Mouse (Mus musculus): ENCODE measurements at regions not wholly inside any gene's neighbourhood (a gene's known extent, or its start where the extent isn't known, plus 50 kb on each side); places are given as distances from the start of the nearest gene placed in this dataset.

- Histone ChIP-seq H3K36me3 (ENCODE audit: insufficient read depth, low read length) (no peaks in the 10 kb centered on the region), H3K27ac (ENCODE audit: low read length) (no peak overlapping the region), H3K4me2 (replicated peaks; ENCODE audit: low read depth, low read length) (no peak overlapping the region), H3K27me3 (ENCODE audit: insufficient read depth, low read length) (no peaks in the 10 kb centered on the region), H3K9me3 (ENCODE audit: low read length) (no peaks in the 10 kb centered on the region), H3K4me3 (ENCODE audit: low read length) (no peak overlapping the region), H3K9ac (replicated peaks; ENCODE audit: low read length) (no peak overlapping the region), H3K4me1 (ENCODE audit: insufficient read depth, low read length) (no peaks in the 10 kb centered on the region)
- 65% methylated on average over 10 of the region's 10 CpGs for WGBS
- no peak for ATAC-seq (ENCODE audit: low FRiP score, low TSS enrichment)
These were observed 202.7 kb upstream of the Prkcq start for GRCm38 (mm10) chr2:10969111-10969689.

- Histone ChIP-seq H3K4me2 (replicated peaks; ENCODE audit: low read depth, low read length) (no peak overlapping the region), H3K27me3 (ENCODE audit: insufficient read depth, low read length) (no peaks in the 10 kb centered on the region), H3K9me3 (ENCODE audit: low read length) (no peaks in the 10 kb centered on the region), H3K27ac (ENCODE audit: low read length) (no peak overlapping the region), H3K9ac (replicated peaks; ENCODE audit: low read length) (no peak overlapping the region), H3K36me3 (ENCODE audit: insufficient read depth, low read length) (no peaks in the 10 kb centered on the region), H3K4me3 (ENCODE audit: low read length) (no peak overlapping the region), H3K4me1 (ENCODE audit: insufficient read depth, low read length) (no peaks in the 10 kb centered on the region)
- no peak for ATAC-seq (ENCODE audit: low FRiP score, low TSS enrichment)
- WGBS = 65% methylated on average over 3 of the region's 3 CpGs
These were observed 199.9 kb upstream of the Prkcq start for GRCm38 (mm10) chr2:10972051-10972450.

- Histone ChIP-seq H3K4me3 (ENCODE audit: low read length) (no peak overlapping the region), H3K27ac (ENCODE audit: low read length) (no peak overlapping the region), H3K36me3 (ENCODE audit: insufficient read depth, low read length) (no peaks in the 10 kb centered on the region), H3K4me1 (ENCODE audit: insufficient read depth, low read length) (no peaks in the 10 kb centered on the region), H3K27me3 (ENCODE audit: insufficient read depth, low read length) (no peaks in the 10 kb centered on the region), H3K9ac (replicated peaks; ENCODE audit: low read length) (no peak overlapping the region), H3K9me3 (ENCODE audit: low read length) (no peaks in the 10 kb centered on the region), H3K4me2 (replicated peaks; ENCODE audit: low read depth, low read length) (no peak overlapping the region)
- ATAC-seq (ENCODE audit: low FRiP score, low TSS enrichment) = no peak
- WGBS = 67% methylated on average over 5 of the region's 5 CpGs
These were observed 193.1 kb upstream of the Prkcq start for GRCm38 (mm10) chr2:10978772-10979171.

- Histone ChIP-seq H3K36me3 (ENCODE audit: insufficient read depth, low read length) (no peaks in the 10 kb centered on the region), H3K4me2 (replicated peaks; ENCODE audit: low read depth, low read length) (no peak overlapping the region), H3K27me3 (ENCODE audit: insufficient read depth, low read length) (no peaks in the 10 kb centered on the region), H3K4me1 (ENCODE audit: insufficient read depth, low read length) (no peaks in the 10 kb centered on the region), H3K27ac (ENCODE audit: low read length) (no peak overlapping the region), H3K9me3 (ENCODE audit: low read length) (no peaks in the 10 kb centered on the region), H3K9ac (replicated peaks; ENCODE audit: low read length) (no peak overlapping the region), H3K4me3 (ENCODE audit: low read length) (no peak overlapping the region)
- 49% methylated on average over 7 of the region's 7 CpGs for WGBS
- no peak for ATAC-seq (ENCODE audit: low FRiP score, low TSS enrichment)
These were observed 185.8 kb upstream of the Prkcq start for GRCm38 (mm10) chr2:10986101-10986500.

- Histone ChIP-seq H3K4me2 (replicated peaks; ENCODE audit: low read depth, low read length) (no peak overlapping the region), H3K9ac (replicated peaks; ENCODE audit: low read length) (no peak overlapping the region), H3K4me1 (ENCODE audit: insufficient read depth, low read length) (no peaks in the 10 kb centered on the region), H3K27ac (ENCODE audit: low read length) (no peak overlapping the region), H3K4me3 (ENCODE audit: low read length) (no peak overlapping the region), H3K27me3 (ENCODE audit: insufficient read depth, low read length) (no peaks in the 10 kb centered on the region), H3K36me3 (ENCODE audit: insufficient read depth, low read length) (no peaks in the 10 kb centered on the region), H3K9me3 (ENCODE audit: low read length) (no peaks in the 10 kb centered on the region)
- no peak for ATAC-seq (ENCODE audit: low FRiP score, low TSS enrichment)
- 86% methylated on average over 7 of the region's 7 CpGs for WGBS
These were observed 181.7 kb upstream of the Prkcq start for GRCm38 (mm10) chr2:10990043-10990728.

- no peaks in the 10 kb centered on the region for H3K27me3 ChIP-seq (ENCODE audit: insufficient read depth, low read length)
- no peaks in the 10 kb centered on the region for H3K36me3 ChIP-seq (ENCODE audit: insufficient read depth, low read length)
- H3K4me2 ChIP-seq (replicated peaks; ENCODE audit: low read depth, low read length) = no peak overlapping the region
- H3K4me1 ChIP-seq (ENCODE audit: insufficient read depth, low read length) = no peaks in the 10 kb centered on the region
- WGBS = 55% methylated on average over 1 of the region's 1 CpGs
- H3K27ac ChIP-seq (ENCODE audit: low read length) = no peak overlapping the region
- no peaks in the 10 kb centered on the region for H3K9me3 ChIP-seq (ENCODE audit: low read length)
- no peak for ATAC-seq (ENCODE audit: low FRiP score, low TSS enrichment)
- no peak overlapping the region for H3K4me3 ChIP-seq (ENCODE audit: low read length)
- no peak overlapping the region for H3K9ac ChIP-seq (replicated peaks; ENCODE audit: low read length)
These were observed 173.1 kb upstream of the Prkcq start for GRCm38 (mm10) chr2:10998798-10999197.

GRCm38 (mm10) chr2:10999217-10999618 is 172.7 kb upstream of the Prkcq start:
- Histone ChIP-seq H3K27me3 (ENCODE audit: insufficient read depth, low read length) (no peaks in the 10 kb centered on the region), H3K36me3 (ENCODE audit: insufficient read depth, low read length) (no peaks in the 10 kb centered on the region), H3K4me2 (replicated peaks; ENCODE audit: low read depth, low read length) (no peak overlapping the region), H3K4me3 (ENCODE audit: low read length) (no peak overlapping the region), H3K9me3 (ENCODE audit: low read length) (no peaks in the 10 kb centered on the region), H3K27ac (ENCODE audit: low read length) (no peak overlapping the region), H3K9ac (replicated peaks; ENCODE audit: low read length) (no peak overlapping the region), H3K4me1 (ENCODE audit: insufficient read depth, low read length) (no peaks in the 10 kb centered on the region)
- ATAC-seq (ENCODE audit: low FRiP score, low TSS enrichment) = no peak
- WGBS = 50% methylated on average over 1 of the region's 1 CpGs

GRCm38 (mm10) chr2:11005806-11006205 is 166.1 kb upstream of the Prkcq start:
- Histone ChIP-seq H3K27ac (ENCODE audit: low read length) (no peak overlapping the region), H3K4me2 (replicated peaks; ENCODE audit: low read depth, low read length) (no peak overlapping the region), H3K27me3 (ENCODE audit: insufficient read depth, low read length) (no peaks in the 10 kb centered on the region), H3K4me1 (ENCODE audit: insufficient read depth, low read length) (no peaks in the 10 kb centered on the region; the same call in 1 of the 2 replicates), H3K9me3 (ENCODE audit: low read length) (no peaks in the 10 kb centered on the region), H3K4me3 (ENCODE audit: low read length) (no peak overlapping the region), H3K36me3 (ENCODE audit: insufficient read depth, low read length) (no peaks in the 10 kb centered on the region), H3K9ac (replicated peaks; ENCODE audit: low read length) (no peak overlapping the region)
- ATAC-seq (ENCODE audit: low FRiP score, low TSS enrichment) = no peak
- 77% methylated on average over 2 of the region's 2 CpGs for WGBS

- ATAC-seq (ENCODE audit: low FRiP score, low TSS enrichment) = no peak
- no peak overlapping the region for H3K27ac ChIP-seq (ENCODE audit: low read length)
- H3K4me1 ChIP-seq (ENCODE audit: insufficient read depth, low read length) = no peaks in the 10 kb centered on the region
- WGBS = 76% methylated on average over 11 of the region's 11 CpGs
- no peak overlapping the region for H3K4me3 ChIP-seq (ENCODE audit: low read length)
- H3K9me3 ChIP-seq (ENCODE audit: low read length) = no peaks in the 10 kb centered on the region
- no peaks in the 10 kb centered on the region for H3K27me3 ChIP-seq (ENCODE audit: insufficient read depth, low read length)
- H3K9ac ChIP-seq (replicated peaks; ENCODE audit: low read length) = no peak overlapping the region
- no peak overlapping the region for H3K4me2 ChIP-seq (replicated peaks; ENCODE audit: low read depth, low read length)
- H3K36me3 ChIP-seq (ENCODE audit: insufficient read depth, low read length) = no peaks in the 10 kb centered on the region
These were observed 160.6 kb upstream of the Prkcq start for GRCm38 (mm10) chr2:11011041-11011962.

Measured in kidney, embryonic 16.5 days (tissue).